Mouse (Mus musculus): ENCODE data around the gene Naglu.

Naglu gene

DNA sequence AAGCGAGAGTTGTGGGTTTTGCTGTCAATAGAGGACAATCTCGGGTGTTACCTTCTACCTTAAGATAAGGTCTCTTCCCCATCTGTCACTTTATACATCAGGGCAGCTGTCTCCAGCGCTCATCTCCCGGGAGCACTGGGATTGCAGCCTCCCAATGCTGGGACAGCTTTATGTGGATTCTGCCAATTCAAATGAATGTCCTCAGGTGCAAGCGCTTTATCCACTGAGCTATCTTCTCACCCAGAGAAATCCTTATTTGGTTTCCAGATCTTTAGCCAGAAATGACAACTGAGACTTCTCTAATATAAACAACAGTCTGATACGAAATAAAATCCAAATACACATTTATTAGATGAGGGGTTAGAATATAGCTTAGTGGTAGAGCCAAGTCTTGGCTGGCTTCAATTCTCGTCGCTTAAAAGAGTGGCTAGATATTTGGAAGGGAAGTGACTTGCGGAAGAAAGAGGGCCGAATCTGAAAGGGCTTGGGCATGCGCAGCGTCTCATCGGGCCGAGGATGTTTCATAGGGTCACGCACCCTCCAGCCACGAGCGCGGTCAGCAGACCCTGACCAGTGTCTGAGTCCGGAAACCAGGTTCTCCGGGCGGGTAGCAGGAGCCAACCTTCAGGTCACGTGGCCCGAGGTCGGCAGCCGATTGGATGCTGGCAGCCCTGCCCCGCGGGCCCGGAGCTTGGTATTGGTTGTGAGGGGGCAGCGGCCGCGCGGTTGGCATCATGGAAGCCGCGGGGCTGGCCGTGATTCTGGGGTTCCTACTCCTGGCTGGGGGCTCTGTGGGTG, at the start of gene Naglu:
Naglu (plus strand) TSS at position 622 of the 798 bp plus-strand sequence.
- peak; percentile 97 to 98 for DNase-seq

- DNase-seq: peak; percentile 80 to 90
Observed at GRCm38 (mm10) chr11:101023371-101023770, 46.4 kb upstream of the Naglu start.

DNA sequence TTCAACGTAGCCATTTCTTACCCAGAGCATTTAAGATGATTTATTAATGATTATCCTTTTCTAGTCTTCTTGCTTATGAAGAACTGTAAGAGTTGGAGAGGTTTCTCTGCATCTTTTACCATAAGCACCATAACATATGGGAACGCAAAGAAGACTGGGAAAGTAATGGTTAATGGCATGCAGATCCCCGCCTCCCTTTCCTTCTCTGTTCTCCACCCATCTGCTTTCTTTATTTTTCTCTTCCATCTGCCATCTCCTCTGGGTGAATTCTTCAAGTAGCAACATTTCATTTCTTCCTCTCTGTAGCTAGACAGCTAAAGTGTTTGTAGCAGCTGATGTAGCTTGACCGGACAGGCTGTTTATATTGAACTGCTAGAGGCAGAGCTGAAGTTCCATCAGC, 45.8 kb upstream of the Naglu start:
- DNase-seq: no peak

DNA sequence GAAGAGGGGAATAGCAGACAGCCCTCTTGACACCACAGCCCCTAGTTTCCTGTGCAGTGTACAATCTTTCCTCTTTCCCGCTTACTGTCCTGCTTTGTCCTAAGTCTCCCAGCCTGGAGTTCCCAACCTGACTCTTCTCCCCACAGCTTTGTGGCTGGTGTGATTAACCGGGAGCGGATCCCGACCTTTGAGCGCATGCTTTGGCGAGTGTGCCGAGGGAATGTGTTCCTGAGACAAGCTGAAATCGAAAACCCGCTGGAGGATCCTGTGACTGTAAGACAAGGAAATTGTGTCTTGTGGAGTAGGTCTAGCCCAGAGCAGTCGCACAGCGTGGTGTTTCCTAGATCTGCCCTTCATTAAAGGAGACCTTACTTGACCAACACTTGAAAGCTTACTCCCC, 42.7 kb upstream of the Naglu start:
- DNase-seq: no peak

DNA sequence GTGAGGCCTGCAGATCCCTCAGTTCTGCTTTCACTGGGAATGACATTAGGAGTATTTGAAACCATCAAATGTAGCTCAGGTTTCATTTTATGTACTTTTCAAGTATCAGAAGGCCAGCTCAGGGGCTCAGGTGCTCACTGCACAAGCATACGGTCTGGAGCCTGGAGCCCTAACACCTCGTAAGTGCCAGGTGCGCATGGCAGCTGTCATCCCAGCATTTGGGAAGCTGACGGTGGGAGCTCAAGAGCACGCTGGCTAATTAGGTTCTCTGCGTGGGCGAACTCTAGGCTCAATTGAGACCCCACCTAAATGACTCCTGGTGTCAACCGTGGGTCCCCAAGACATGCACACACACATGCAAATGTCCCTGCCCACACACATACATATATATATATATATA, 40.5 kb upstream of the Naglu start:
- DNase-seq: peak in 1 of 2 experiments; percentile 54

DNA sequence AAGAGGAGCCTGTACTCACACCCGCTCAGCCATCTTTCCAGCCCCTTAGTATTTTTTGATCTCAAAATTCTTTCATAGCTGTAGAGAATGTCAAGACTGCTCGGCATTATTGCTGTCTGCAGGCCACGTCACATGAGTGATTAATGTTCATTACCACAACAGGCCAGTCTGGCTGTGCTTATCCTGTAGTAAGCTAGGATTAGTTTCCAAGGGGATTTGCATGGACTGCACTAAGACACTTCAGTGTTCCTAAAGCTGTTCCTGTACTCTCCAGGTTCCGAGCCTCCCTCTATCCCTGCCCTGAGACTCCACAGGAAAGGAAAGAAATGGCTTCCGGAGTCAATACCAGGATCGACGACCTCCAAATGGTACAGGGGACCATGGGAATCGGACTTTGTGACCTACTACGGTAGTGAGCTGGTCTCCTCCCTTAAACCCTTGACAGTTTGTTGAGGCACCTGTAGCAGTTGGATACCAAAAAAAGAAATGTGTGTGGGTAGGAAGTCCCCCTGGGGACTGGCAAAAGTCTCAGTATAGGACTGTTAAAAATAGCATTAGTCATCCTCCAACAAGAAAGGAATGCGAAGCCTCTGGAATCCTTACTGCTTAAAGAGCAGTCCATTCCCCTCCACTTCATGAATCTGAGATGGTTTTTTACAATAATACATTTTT, 39.5 kb upstream of the Naglu start:
- DNase-seq: no peak

- no peak for DNase-seq
Observed at GRCm38 (mm10) chr11:101030808-101031156, 39.0 kb upstream of the Naglu start.

- DNase-seq: no peak
Observed at GRCm38 (mm10) chr11:101031470-101031869, 38.3 kb upstream of the Naglu start.

DNA sequence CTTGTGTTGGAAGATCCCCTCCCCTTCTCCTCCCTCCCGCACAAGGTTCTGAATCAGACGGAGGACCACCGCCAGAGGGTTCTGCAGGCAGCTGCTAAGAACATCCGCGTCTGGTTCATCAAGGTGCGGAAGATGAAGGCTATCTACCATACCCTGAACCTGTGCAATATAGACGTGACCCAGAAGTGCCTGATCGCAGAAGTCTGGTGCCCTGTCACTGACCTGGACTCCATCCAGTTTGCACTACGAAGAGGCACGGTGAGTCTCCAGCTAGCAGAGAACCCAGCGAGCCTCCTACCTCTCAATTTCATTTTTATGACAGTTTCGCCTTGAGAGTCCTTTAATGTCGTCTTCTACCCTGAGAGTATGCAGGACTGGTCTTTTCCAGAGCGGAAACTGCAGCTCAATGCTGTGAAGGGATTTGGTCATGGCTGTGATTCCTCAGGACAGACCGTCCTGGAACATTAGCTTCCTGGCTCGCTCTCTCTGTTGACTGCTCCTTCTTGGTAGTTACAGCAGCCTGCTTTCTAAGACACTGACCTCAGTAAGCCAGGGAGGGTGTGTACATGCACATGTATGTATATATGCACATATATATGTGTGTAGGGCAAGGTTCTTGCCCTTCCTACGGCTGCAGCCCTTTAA, 35.8 kb upstream of the Naglu start:
- no peak for DNase-seq

GRCm38 (mm10) chr11:101034614-101035327, 35.0 kb upstream of the Naglu start:
- no peak for DNase-seq

- no peak for DNase-seq
Observed at GRCm38 (mm10) chr11:101035328-101035695, 34.5 kb upstream of the Naglu start.

GRCm38 (mm10) chr11:101037795-101038194, 32.0 kb upstream of the Naglu start:
- no peak for DNase-seq

- no peak for DNase-seq
Observed at GRCm38 (mm10) chr11:101045826-101046225, 24.0 kb upstream of the Naglu start.

GRCm38 (mm10) chr11:101046440-101046839, 23.4 kb upstream of the Naglu start:
- DNase-seq: no peak

- no peak for DNase-seq
Observed at GRCm38 (mm10) chr11:101047502-101047901, 22.3 kb upstream of the Naglu start.

GRCm38 (mm10) chr11:101050359-101050758, 19.5 kb upstream of the Naglu start:
- DNase-seq: peak; percentile 76 to 79

DNA sequence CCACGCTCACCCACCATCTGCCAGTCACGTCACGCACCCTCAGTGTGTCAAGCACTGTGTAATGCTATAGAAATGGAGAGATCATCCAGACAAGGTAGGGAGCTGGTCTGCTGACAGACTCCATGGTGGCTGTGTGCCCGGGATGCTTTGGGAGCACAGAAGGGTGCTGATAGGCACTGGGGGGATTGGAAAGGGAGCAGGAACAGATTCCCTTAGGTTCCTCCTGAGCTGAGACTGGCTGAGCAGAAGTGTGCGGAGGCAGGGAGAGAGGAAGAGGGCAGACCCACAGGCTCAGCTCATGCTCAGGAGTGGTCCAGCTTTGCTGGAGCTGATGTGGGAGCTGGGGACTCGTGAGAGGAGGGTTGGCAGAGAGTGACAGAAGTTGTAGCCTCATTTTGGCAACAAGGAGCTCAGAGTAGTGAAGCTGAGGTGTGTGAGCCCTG, 18.7 kb upstream of the Naglu start:
- peak; percentile 56 to 69 for DNase-seq

- peak in 1 of 2 experiments; percentile 63 for DNase-seq
Observed at GRCm38 (mm10) chr11:101051617-101052016, 18.2 kb upstream of the Naglu start.

DNA sequence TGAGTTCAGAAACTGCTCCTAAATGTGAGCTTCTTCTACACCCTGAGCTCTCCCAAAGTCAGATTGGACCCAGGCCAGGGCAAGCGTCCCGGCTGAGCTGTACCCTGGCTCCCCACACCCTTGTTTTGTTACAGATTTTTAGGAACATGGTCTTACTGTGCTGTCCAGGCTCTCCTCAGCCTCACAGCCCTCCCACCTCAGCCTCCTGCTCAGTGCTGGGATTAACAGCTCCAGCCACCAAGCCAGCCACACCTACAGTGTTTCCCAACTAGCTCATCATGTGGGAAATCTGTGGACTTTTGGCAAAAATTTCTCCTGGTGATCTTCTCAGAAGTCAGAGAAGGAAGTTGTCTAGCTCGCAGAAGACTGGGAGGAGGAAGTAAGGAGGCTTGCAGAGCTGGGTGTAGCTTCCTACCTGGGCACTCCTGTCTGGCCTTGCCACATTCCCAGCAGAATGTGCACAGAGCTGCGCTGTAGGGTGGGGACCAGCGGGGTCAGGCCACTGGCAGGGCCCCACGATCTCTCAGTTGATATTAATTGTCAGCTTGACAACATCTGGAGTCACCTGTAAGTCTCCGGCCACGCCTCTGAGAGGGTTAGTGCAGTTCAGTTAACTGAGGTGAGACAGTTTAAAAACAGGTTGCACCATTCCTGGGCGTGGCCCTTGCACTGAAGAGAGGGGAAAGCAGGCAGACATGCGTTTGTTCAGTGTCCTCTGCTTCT, 16.9 kb upstream of the Naglu start:
- DNase-seq: no peak

DNA sequence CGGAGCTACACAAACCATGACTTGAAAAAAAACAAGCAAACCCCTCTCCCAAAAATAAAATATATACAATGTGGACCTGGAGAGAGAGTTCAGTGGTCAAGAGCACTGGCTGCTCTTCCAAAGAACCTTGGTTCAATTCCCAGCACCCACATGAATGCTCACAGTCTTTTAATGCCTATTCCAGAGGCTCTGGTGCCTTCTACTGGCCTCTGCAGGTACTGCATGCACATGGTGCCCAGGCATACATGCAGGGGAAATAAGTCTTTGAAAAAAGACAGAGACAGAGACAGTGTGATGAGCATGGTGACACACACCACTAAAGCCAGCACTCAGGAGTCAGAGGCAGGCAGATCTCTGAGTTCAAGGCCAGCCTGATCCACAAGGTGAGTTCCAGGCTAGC, 15.8 kb upstream of the Naglu start:
- no peak for DNase-seq

DNA sequence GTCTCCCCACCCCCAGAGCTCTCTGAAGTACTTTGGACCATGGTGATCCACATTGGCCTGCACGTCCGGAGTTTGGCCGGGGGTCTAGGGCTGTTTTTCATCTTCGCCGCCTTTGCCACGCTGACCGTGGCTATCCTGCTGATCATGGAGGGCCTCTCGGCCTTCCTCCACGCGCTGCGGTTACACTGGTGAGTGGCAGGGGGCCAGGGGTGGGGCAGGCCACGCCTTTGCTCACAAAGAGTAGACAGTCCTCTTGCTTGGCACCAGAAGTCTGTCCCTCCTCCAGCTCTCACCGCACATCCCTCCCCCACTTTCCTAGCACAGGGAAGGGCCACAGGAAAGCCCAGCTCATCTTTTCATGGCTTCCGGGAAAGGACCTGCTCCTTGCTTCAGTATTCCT, 14.4 kb upstream of the Naglu start:
- peak in 1 of 2 experiments; percentile 48 for DNase-seq

DNA sequence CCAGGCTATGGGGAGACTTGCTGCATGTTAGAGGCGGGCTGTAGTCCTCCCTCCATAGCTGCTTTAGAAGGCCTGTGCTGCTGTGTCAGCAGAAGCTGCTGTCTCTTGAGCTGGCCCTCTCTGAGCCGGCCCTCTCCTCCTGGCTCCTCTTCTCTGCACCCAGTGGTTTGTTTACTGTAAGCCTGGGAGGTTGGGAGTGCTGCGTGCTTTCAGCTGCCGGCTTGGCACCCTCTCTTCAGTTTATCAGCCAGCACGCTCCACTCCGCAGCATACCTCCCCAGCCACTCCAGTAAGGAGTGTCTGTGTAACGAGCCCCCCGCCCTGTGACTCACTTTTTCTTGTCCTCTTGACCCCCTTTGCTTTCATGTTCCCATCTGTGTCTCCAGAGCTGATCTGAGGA, 12.9 kb upstream of the Naglu start:
- DNase-seq: no peak

DNA sequence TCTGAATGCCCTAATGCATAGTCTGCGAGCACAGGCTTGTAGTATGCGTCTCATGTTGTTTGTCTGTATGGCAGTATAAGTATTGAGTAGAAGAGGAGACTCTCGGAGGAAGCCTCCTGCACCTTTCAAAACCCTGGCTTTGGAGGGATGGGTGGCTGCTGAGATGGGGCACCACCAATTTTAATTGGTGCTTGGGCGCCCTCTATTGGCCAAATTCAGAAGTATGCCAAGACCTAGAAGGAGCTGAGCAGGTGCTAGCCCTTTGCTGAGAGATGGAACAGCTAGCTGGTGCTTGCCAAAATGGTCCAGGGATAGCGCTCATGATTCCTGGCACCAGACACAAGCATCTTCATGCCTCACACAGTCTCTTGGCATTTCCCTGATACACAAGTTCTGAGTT, 12.0 kb upstream of the Naglu start:
- DNase-seq: peak; percentile 90 to 95

Data from cerebellum, postnatal 25 days (tissue).